Mouse (Mus musculus): ENCODE measurements around the gene Gm3269. TPM values are rescaled to one million over a fixed set of nuclear protein-coding genes. Genes with fewer than 3 reads are reported as not detected.
"Not testable (repeated sequence)": the region's sequence is repeated elsewhere in the genome, so short reads cannot be mapped to it uniquely, and the experiment has no call there.

The Gm3269 gene
- not detected for total RNA-seq (2021)
- long read RNA-seq = 0 reads

DNA sequence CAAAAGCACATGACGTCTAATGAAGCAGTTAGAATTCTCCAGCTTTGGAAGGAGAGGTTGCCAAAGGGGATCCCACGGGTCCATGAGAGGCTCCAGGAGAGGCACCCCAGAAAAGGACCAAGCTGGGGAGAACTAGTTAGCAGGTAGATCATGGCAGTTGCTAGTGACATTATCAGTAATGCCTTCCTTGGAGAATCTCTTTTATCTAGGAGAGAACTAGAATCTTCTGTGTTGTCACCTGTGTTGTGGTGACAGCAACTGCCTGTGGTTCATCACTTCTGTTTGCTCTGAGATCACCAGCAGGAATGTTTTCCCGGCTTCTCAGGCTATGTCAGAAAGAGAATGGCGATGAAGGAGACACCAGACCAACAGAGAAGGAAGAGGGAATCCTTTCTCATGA, at the start of gene Gm3269:
TSS of gene Gm3269 (plus strand) at position 301 of the 400 bp plus-strand sequence.
- not testable (repeated sequence) for DNase-seq (ENCODE audit: low spot score in 2 of 2)

DNA sequence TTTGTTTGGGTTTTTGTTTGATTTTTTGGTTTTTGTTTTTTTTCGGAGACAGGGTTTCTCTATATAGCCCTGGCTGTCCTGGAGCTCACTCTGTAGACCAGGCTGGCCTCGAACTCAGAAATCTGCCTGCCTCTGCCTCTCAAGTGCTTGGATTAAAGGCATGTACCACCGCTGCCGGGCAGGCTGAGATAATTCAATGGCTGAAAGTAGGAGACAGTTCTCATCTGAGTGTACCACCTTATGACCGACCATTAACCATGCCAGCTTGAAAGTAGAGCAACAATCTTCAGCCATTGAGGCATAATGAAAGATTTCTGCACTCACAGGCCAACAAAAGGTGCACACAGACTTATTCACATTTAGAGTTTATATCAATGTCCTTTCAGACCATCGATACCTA, 31.5 kb upstream of the Gm3269 start:
- peak in 1 of 2 experiments; percentile 11 for DNase-seq (ENCODE audit: low spot score in 2 of 2)

DNA sequence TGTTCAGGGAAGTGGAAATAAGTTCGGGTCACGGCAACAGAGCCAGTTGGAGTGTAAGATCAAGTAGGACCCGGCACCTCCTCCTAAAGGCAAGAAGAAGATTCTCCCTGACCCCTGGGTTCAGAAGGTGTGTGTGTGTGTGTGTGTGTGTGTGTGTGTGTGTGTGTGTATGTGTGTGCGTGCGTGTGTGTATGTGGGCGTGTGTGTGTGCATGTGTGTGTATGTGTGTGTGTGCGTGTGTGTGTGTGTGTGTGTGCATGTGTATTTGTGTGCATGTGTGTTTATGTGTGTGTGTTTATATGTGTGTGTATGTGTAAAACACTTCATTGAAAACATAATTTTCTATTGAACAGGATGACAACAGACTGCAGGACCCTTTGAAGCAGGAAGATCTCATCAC, 16.0 kb upstream of the Gm3269 start:
- not testable (repeated sequence) for DNase-seq (ENCODE audit: low spot score in 2 of 2)

DNA sequence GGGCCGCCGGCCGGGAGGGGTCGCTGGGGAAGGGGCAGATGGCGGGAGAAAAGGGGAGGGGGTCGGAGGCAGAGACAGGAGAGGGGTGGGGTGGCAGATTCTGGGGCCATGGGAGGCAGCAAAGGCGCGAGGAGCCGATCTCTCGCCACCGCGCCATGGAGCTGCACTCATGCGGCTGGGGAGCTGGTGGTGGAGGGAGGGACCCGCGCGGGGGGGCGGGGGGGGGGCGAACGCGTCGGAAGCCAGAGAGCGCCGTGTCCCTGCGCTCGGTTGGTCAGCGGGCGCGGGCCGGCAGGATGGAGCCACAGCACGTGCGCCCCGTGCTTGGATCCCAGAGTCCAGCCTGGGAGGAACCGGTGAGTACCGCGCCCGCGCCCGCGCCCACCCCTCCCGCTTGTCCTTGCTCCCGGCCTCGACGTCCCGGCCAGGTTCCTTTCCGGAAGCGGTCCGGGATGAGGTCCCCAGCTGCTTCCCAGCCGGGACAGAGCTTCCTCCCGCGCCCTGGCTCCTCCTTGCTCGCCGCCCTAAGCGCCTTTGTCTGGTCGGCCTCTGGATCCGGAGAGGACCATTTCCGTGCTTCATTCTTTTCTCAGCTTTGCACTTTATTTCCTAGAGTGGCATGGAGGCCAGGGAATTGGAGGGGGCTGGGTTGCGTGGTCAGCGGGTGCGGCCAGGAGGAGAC, 17.5 kb downstream of the Gm3269 start, which contains the start of gene Gm3264:
TSS of gene Gm3264 (plus strand) at position 278 of the 682 bp plus-strand sequence.
- peak; percentile 12 to 20 for DNase-seq (ENCODE audit: low spot score in 2 of 2)

DNA sequence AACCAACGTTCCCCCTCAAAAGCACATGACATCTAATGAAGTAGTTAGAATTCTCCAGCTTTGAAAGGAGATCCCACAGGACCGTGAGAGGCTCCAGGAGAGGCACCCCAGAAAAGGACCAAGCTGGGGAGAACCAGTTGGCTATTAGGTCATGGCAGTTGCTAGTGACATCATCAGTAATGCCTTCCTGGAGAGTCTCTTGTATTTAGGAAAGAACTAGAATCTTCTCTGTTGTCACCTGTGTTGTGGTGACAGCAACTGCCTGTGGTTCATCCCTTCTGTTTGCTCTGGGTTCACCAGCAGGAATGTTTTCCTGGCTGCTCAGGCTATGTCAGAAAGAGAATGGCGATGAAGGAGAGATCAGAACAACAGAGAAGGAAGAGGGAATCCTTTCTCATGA, 54.2 kb downstream of the Gm3269 start, which contains the start of gene Gm3278:
TSS of gene Gm3278 (plus strand) at position 301 of the 400 bp plus-strand sequence.
- DNase-seq (ENCODE audit: low spot score in 2 of 2) = not testable (repeated sequence)

Other genes with a start within 250 kb of the Gm3269 start
- gene Gm8159, start 205.8 kb upstream of the Gm3269 start, total RNA-seq (2021) = under 1 TPM; 0.66 to 0.67 TPM
- gene Gm3239, start 173.9 kb upstream of the Gm3269 start, total RNA-seq (2021) = under 1 TPM in 1 of 2 experiments, not detected in 1; 0.59 TPM
- gene Gm7876, start 128.9 kb upstream of the Gm3269 start, total RNA-seq (2021) = under 1 TPM in 1 of 2 experiments, not detected in 1; 0.27 TPM
- gene Gm3252, start 111.3 kb upstream of the Gm3269 start, total RNA-seq (2021) = 1 to 10 TPM in 1 of 2 experiments, under 1 TPM in 1; 0.83 to 1.0 TPM
- gene Gm9602, start 61.8 kb upstream of the Gm3269 start, total RNA-seq (2021) = not detected
- gene Gm3264, start 17.5 kb downstream of the Gm3269 start, total RNA-seq (2021) = 10 to 100 TPM; 12.2 to 16.1 TPM
- not detected for gene Gm3278, start 54.3 kb downstream of the Gm3269 start, total RNA-seq (2021)
- not detected for gene Gm8297, start 145.8 kb downstream of the Gm3269 start, total RNA-seq (2021)
- not detected for gene Gm3298, start 177.8 kb downstream of the Gm3269 start, total RNA-seq (2021)
- gene 4930555G01Rik, start 212.5 kb downstream of the Gm3269 start, total RNA-seq (2021) = not detected
- 1 to 10 TPM; 4.8 to 5.2 TPM for gene Gm8281, start 232.9 kb downstream of the Gm3269 start, total RNA-seq (2021)